25 mouse cellular contexts compared by ENCODE assay signal in genomic region chr14:102138936-102139335, GRCm38 (mm10).
DNase-seq lines count a peak whose midpoint lies in the region; ATAC-seq lines count a peak whose summit lies in the region.
"Had no signal": no experiment of that assay in that cellular context is flagged by ENCODE, and none has a peak within 500 bp of the region (broad histone marks: within the 10 kb centered on the region; RNA-seq: fewer than 3 reads in every experiment).

No protein-coding gene starts in this region.

- H3K4me3 ChIP-seq in kidney, embryonic 14.5 days (ENCODE audit: low read length), result no peak overlapping the region
- H3K4me3 ChIP-seq: embryonic facial prominence, embryonic 12.5 days; embryonic facial prominence, embryonic 15.5 days; heart, adult 2 months; heart, embryonic 10.5 days; heart, embryonic 13.5 days had no signal

- no peak for ATAC-seq in kidney, embryonic 14.5 days (ENCODE audit: low FRiP score, low TSS enrichment)
- ATAC-seq: CD4-positive, CD25-positive, alpha-beta regulatory T cell, adult 4 months; forebrain, embryonic 14.5 days; forebrain, postnatal 0 days; hindbrain, postnatal 0 days had no signal

- WGBS in kidney, embryonic 14.5 days, result 95% methylated on average over 1 of the region's 1 CpGs

- DNase-seq in layer of hippocampus, adult 18-20 months (ENCODE audit: low spot score in 2 of 2), result peak; percentile 24 to 65
- DNase-seq in layer of hippocampus, adult 8-10 months (ENCODE audit: low spot score in 2 of 2), result peak; percentile 21 to 38
- DNase-seq in layer of hippocampus, postnatal 14 days (ENCODE audit: low spot score in 2 of 2), result peak; percentile 6 to 16
- DNase-seq in embryo, embryonic 11 days, result no peak
- no peak for DNase-seq in gastrocnemius, adult 8-10 months (ENCODE audit: low spot score in 2 of 2)
- DNase-seq: adrenal gland, adult 8-10 months; adrenal gland, postnatal 25 days; cerebellum, adult 18-20 months; cerebellum, adult 9-10 months; cerebellum, postnatal 14 days; forebrain, postnatal 0 days; gastrocnemius, postnatal 10 days; gastrocnemius, postnatal 36 days; heart, adult 2 months; heart, postnatal 14 days; heart, postnatal 4 days had no signal

- H3K4me2 ChIP-seq in kidney, embryonic 14.5 days (replicated peaks; ENCODE audit: low read depth, low read length), result no peak overlapping the region
- H3K4me2 ChIP-seq: embryonic facial prominence, embryonic 12.5 days; embryonic facial prominence, embryonic 15.5 days; heart, embryonic 13.5 days; hindbrain, embryonic 14.5 days had no signal

- H3K36me3 ChIP-seq in kidney, embryonic 14.5 days (ENCODE audit: control insufficient read depth, insufficient read depth, low read length), result no peaks in the 10 kb centered on the region
- H3K36me3 ChIP-seq: embryonic facial prominence, embryonic 12.5 days; embryonic facial prominence, embryonic 15.5 days; heart, embryonic 10.5 days; heart, embryonic 13.5 days had no signal

- H3K9ac ChIP-seq in kidney, embryonic 14.5 days (ENCODE audit: low read depth, low read length), result no peak overlapping the region
- H3K9ac ChIP-seq: embryonic facial prominence, embryonic 12.5 days; embryonic facial prominence, embryonic 15.5 days; forebrain, postnatal 0 days; heart, embryonic 13.5 days; hindbrain, embryonic 14.5 days had no signal

- H3K27ac ChIP-seq in kidney, embryonic 14.5 days (ENCODE audit: low read depth, low read length), result no peak overlapping the region
- H3K27ac ChIP-seq: embryonic facial prominence, embryonic 12.5 days; embryonic facial prominence, embryonic 15.5 days; heart, adult 2 months; heart, embryonic 10.5 days; heart, embryonic 13.5 days; hindbrain, embryonic 14.5 days; hindbrain, postnatal 0 days had no signal

- H3K27me3 ChIP-seq in kidney, embryonic 14.5 days (ENCODE audit: control insufficient read depth, insufficient read depth, low read length), result no peaks in the 10 kb centered on the region
- H3K27me3 ChIP-seq: embryonic facial prominence, embryonic 12.5 days; embryonic facial prominence, embryonic 15.5 days; heart, embryonic 13.5 days had no signal

- no peaks in the 10 kb centered on the region for H3K9me3 ChIP-seq in kidney, embryonic 14.5 days (ENCODE audit: control insufficient read depth, low read length)
- H3K9me3 ChIP-seq: embryonic facial prominence, embryonic 12.5 days; embryonic facial prominence, embryonic 15.5 days; heart, embryonic 10.5 days; heart, embryonic 13.5 days had no signal

- no peaks in the 10 kb centered on the region for H3K4me1 ChIP-seq in kidney, embryonic 14.5 days (ENCODE audit: control insufficient read depth, insufficient read depth, low read length)
- H3K4me1 ChIP-seq: embryonic facial prominence, embryonic 12.5 days; embryonic facial prominence, embryonic 15.5 days; heart, embryonic 10.5 days; heart, embryonic 13.5 days had no signal

Comparison
In these comparisons a context has a peak if more than half of its experiments do, and no peak if none do; other contexts are left out.
1. DNase-seq: peak in layer of hippocampus, adult 18-20 months (2 of 2), layer of hippocampus, adult 8-10 months (2 of 2) and layer of hippocampus, postnatal 14 days (2 of 2); none in embryo, embryonic 11 days (single experiment) and gastrocnemius, adult 8-10 months (0 of 2).